Mouse (Mus musculus): ENCODE measurements around the gene Bcl6.

DNA sequence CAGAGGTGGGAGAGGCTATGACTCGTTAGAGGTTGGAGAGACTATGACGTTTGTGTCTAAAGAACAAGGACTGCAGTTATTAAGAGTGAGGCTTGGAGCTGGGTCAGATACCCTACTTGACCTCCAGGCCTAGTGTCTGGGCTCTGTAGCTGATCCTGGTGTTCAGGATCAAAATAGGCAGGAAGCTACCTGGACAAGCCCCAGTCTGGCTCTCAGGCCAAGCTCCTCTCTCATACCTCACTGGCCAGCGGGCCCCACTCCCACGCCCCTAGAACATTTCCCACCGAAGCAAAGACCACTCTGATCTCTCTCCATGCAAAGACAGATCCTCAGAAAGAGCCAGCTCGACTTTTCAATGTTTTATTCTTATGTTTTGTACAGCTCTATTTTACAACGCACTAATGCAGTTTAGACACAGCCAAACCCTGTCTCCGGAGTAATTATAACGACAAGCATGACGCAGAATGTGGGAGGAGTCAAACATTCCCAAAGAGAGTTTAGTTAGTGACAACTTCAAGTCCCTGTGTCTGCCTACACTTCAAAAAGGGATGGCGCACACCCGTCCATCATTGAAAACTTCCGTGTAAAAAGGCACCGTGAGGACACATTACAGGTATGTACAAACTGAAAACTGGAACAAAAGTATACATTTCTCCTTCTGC, 23.8 kb downstream of the Bcl6 start:
- TF ChIP-seq CTCF (IDR thresholded peaks at IDR 0.05; ENCODE audit: low read depth) = no peak
- no peak for TF ChIP-seq EP300 (IDR thresholded peaks at IDR 0.05; ENCODE audit: low read depth)
